Mouse (Mus musculus) stomach, embryonic 15.5 days (tissue): Measurements from ENCODE around the gene Rbm19. TPM values are rescaled to one million over a fixed set of nuclear protein-coding genes. Genes with fewer than 3 reads are reported as not detected.
A peak's percentile ranks its signal among the peaks of the same experiment; 100 is the strongest.

Source experiments
- ATAC-seq: fragments of 200-750 bp; cut with Nextera tagmentation; 2 replicates; pipeline ENCODE4 v1.8.0; 2017; ENCODE audit warnings: low read depth, moderate number of reproducible peaks, moderate TSS enrichment; ENCODE audit not compliant: insufficient read depth, low FRiP score
- H3K27ac ChIP-seq: fragments of 300-500 bp; sonication (generic); 2 replicates; pipeline ENCODE4 v1.5.1; 2015; ENCODE audit warnings: mild to moderate bottlenecking, inconsistent platforms
- H3K27me3 ChIP-seq: fragments of 300-500 bp; sonication (generic); replicated peaks from 2 replicates; pipeline ENCODE4 v1.6.1; 2015; ENCODE audit warnings: inconsistent platforms
- H3K36me3 ChIP-seq: fragments of 300-500 bp; sonication (generic); 2 replicates; pipeline ENCODE4 v1.6.1; 2015; ENCODE audit warnings: inconsistent platforms
- H3K4me1 ChIP-seq: fragments of 300-500 bp; sonication (generic); 2 replicates; pipeline ENCODE4 v1.6.1; 2015; ENCODE audit warnings: inconsistent platforms
- H3K4me2 ChIP-seq: fragments of 300-500 bp; sonication (generic); 2 replicates; pipeline ENCODE4 v1.6.1; 2015; ENCODE audit warnings: mild to moderate bottlenecking, inconsistent platforms
- H3K4me3 ChIP-seq: fragments of 300-500 bp; sonication (generic); replicated peaks from 2 replicates; pipeline ENCODE4 v1.5.1; 2015; ENCODE audit warnings: inconsistent platforms
- H3K9ac ChIP-seq: fragments of 300-500 bp; sonication (generic); 2 replicates; pipeline ENCODE4 v1.6.1; 2015; ENCODE audit warnings: inconsistent platforms
- H3K9me3 ChIP-seq: fragments of 300-500 bp; sonication (generic); 2 replicates; pipeline ENCODE4 v1.6.1; 2016; ENCODE audit warnings: inconsistent platforms
- WGBS: fragments of 180-500 bp; shearing (Covaris S2); methylation state at CpG from one replicate; pipeline ENCODE4 v1.1.7; 2015; 5-methylcytosine and 5-hydroxymethylcytosine counted together
- polyA plus RNA-seq: library from polyadenylated mRNA; unstranded; fragments of >200 nt; fragmentation: Nextera tagmentation; extraction: Ambion mirVana; gene quantifications from 2 replicates; pipeline ENCODE4 v1.2.1, GENCODE M21; 2015

Rbm19 gene
- polyA plus RNA-seq, 1 experiment from 2014 or later, result 23.0 TPM

GRCm38 (mm10) chr5:120171865-120172728 lies 55.8 kb downstream of the Rbm19 start:
- H3K36me3 ChIP-seq, result 0 out of 2 replicates have a peak, but pooled peaks cover 3% of the 10 kb centered on the region
- ATAC-seq, result peak; percentile 52; the same call in 1 of the 2 replicates
- H3K27me3 ChIP-seq, result no peaks in the 10 kb centered on the region
- 55% methylated on average over 18 of the region's 18 CpGs for WGBS
- H3K4me3 ChIP-seq, result no peak overlapping the region
- H3K27ac ChIP-seq, result no peak overlapping the region
- no peaks in the 10 kb centered on the region for H3K9me3 ChIP-seq
- H3K4me2 ChIP-seq, result no peak overlapping the region
- H3K4me1 ChIP-seq, result 0 out of 2 replicates have a peak, but pooled peaks cover 3% of the 10 kb centered on the region
- no peak overlapping the region for H3K9ac ChIP-seq

GRCm38 (mm10) chr5:120172729-120173101 lies 56.5 kb downstream of the Rbm19 start:
- WGBS, result 54% methylated on average over 8 of the region's 8 CpGs
- no peak overlapping the region for H3K27ac ChIP-seq
- no peak overlapping the region for H3K4me2 ChIP-seq
- H3K4me3 ChIP-seq, result no peak overlapping the region
- H3K4me1 ChIP-seq, result 0 out of 2 replicates have a peak, but pooled peaks cover 3% of the 10 kb centered on the region
- no peaks in the 10 kb centered on the region for H3K27me3 ChIP-seq
- peak; percentile 36; the same call in 1 of the 2 replicates for ATAC-seq
- H3K9ac ChIP-seq, result no peak overlapping the region
- no peaks in the 10 kb centered on the region for H3K9me3 ChIP-seq
- H3K36me3 ChIP-seq, result 0 out of 2 replicates have a peak, but pooled peaks cover 3% of the 10 kb centered on the region

- no peak overlapping the region for H3K27ac ChIP-seq
- H3K9ac ChIP-seq, result no peak overlapping the region
- no peaks in the 10 kb centered on the region for H3K9me3 ChIP-seq
- H3K4me3 ChIP-seq, result no peak overlapping the region
- H3K36me3 ChIP-seq, result 0 out of 2 replicates have a peak, but pooled peaks cover 3% of the 10 kb centered on the region
- no peaks in the 10 kb centered on the region for H3K27me3 ChIP-seq
- H3K4me1 ChIP-seq, result 0 out of 2 replicates have a peak, but pooled peaks cover 3% of the 10 kb centered on the region
- H3K4me2 ChIP-seq, result no peak overlapping the region
- 0 out of 2 replicates have a peak, but pooled peaks have one; percentile 12 for ATAC-seq
- WGBS, result 60% methylated on average over 7 of the region's 7 CpGs
Measured at GRCm38 (mm10) chr5:120174317-120174716, 58.1 kb downstream of the Rbm19 start.

- Histone ChIP-seq H3K4me3 (no peak overlapping the region), H3K4me1 (0 out of 2 replicates have a peak, but pooled peaks cover 3% of the 10 kb centered on the region), H3K36me3 (0 out of 2 replicates have a peak, but pooled peaks cover 3% of the 10 kb centered on the region), H3K9ac (no peak overlapping the region), H3K9me3 (no peaks in the 10 kb centered on the region), H3K27ac (no peak overlapping the region), H3K27me3 (no peaks in the 10 kb centered on the region), H3K4me2 (no peak overlapping the region)
- ATAC-seq, result no peak
- WGBS, result 89% methylated on average over 8 of the region's 8 CpGs
Measured at GRCm38 (mm10) chr5:120175217-120175616, 59.0 kb downstream of the Rbm19 start.

GRCm38 (mm10) chr5:120176246-120177065 lies 60.2 kb downstream of the Rbm19 start:
- Histone ChIP-seq H3K27ac (no peak overlapping the region), H3K4me3 (no peak overlapping the region), H3K36me3 (0 out of 2 replicates have a peak, but pooled peaks cover 3% of the 10 kb centered on the region), H3K27me3 (no peaks in the 10 kb centered on the region), H3K9me3 (no peaks in the 10 kb centered on the region), H3K9ac (no peak overlapping the region), H3K4me2 (no peak overlapping the region), H3K4me1 (0 out of 2 replicates have a peak, but pooled peaks cover 3% of the 10 kb centered on the region)
- 87% methylated on average over 13 of the region's 13 CpGs for WGBS
- ATAC-seq, result no peak

- H3K9ac ChIP-seq, result no peak overlapping the region
- H3K4me1 ChIP-seq, result 0 out of 2 replicates have a peak, but pooled peaks cover 3% of the 10 kb centered on the region
- no peak overlapping the region for H3K4me3 ChIP-seq
- 97% methylated on average over 4 of the region's 4 CpGs for WGBS
- no peak overlapping the region for H3K4me2 ChIP-seq
- no peaks in the 10 kb centered on the region for H3K27me3 ChIP-seq
- no peak overlapping the region for H3K27ac ChIP-seq
- ATAC-seq, result no peak
- no peaks in the 10 kb centered on the region for H3K9me3 ChIP-seq
- 0 out of 2 replicates have a peak, but pooled peaks cover 3% of the 10 kb centered on the region for H3K36me3 ChIP-seq
Measured at GRCm38 (mm10) chr5:120177066-120177340, 60.7 kb downstream of the Rbm19 start.

GRCm38 (mm10) chr5:120180102-120180501 lies 63.8 kb downstream of the Rbm19 start:
- no peak for ATAC-seq
- WGBS, result 94% methylated on average over 11 of the region's 11 CpGs
- no peak overlapping the region for H3K4me2 ChIP-seq
- no peak overlapping the region for H3K4me3 ChIP-seq
- H3K36me3 ChIP-seq, result 0 out of 2 replicates have a peak, but pooled peaks cover 3% of the 10 kb centered on the region
- H3K9ac ChIP-seq, result no peak overlapping the region
- no peaks in the 10 kb centered on the region for H3K9me3 ChIP-seq
- H3K27ac ChIP-seq, result no peak overlapping the region
- H3K4me1 ChIP-seq, result no peaks in the 10 kb centered on the region
- H3K27me3 ChIP-seq, result no peaks in the 10 kb centered on the region

- Histone ChIP-seq H3K9ac (no peak overlapping the region), H3K9me3 (no peaks in the 10 kb centered on the region), H3K4me2 (no peak overlapping the region), H3K4me1 (no peaks in the 10 kb centered on the region), H3K36me3 (no peaks in the 10 kb centered on the region), H3K27me3 (no peaks in the 10 kb centered on the region), H3K4me3 (no peak overlapping the region), H3K27ac (no peak overlapping the region)
- no peak for ATAC-seq
- 83% methylated on average over 4 of the region's 4 CpGs for WGBS
Measured at GRCm38 (mm10) chr5:120181384-120181783, 65.1 kb downstream of the Rbm19 start.

- WGBS, result 76% methylated on average over 8 of the region's 8 CpGs
- ATAC-seq, result no peak
- H3K4me1 ChIP-seq, result no peaks in the 10 kb centered on the region
- H3K27ac ChIP-seq, result no peak overlapping the region
- H3K4me3 ChIP-seq, result no peak overlapping the region
- H3K36me3 ChIP-seq, result no peaks in the 10 kb centered on the region
- H3K27me3 ChIP-seq, result no peaks in the 10 kb centered on the region
- H3K4me2 ChIP-seq, result no peak overlapping the region
- no peak overlapping the region for H3K9ac ChIP-seq
- H3K9me3 ChIP-seq, result no peaks in the 10 kb centered on the region
Measured at GRCm38 (mm10) chr5:120183321-120183720, 67.1 kb downstream of the Rbm19 start.

GRCm38 (mm10) chr5:120183790-120184189 lies 67.5 kb downstream of the Rbm19 start:
- 61% methylated on average over 7 of the region's 7 CpGs for WGBS
- Histone ChIP-seq H3K4me1 (no peaks in the 10 kb centered on the region), H3K9me3 (no peaks in the 10 kb centered on the region), H3K9ac (no peak overlapping the region), H3K4me3 (no peak overlapping the region), H3K27ac (no peak overlapping the region), H3K4me2 (no peak overlapping the region), H3K27me3 (no peaks in the 10 kb centered on the region), H3K36me3 (no peaks in the 10 kb centered on the region)
- ATAC-seq, result no peak

GRCm38 (mm10) chr5:120185949-120186348 lies 69.7 kb downstream of the Rbm19 start:
- ATAC-seq, result no peak
- H3K27me3 ChIP-seq, result no peaks in the 10 kb centered on the region
- no peaks in the 10 kb centered on the region for H3K4me1 ChIP-seq
- 91% methylated on average over 10 of the region's 10 CpGs for WGBS
- no peak overlapping the region for H3K4me2 ChIP-seq
- H3K9ac ChIP-seq, result no peak overlapping the region
- H3K36me3 ChIP-seq, result no peaks in the 10 kb centered on the region
- no peak overlapping the region for H3K27ac ChIP-seq
- H3K9me3 ChIP-seq, result no peaks in the 10 kb centered on the region
- no peak overlapping the region for H3K4me3 ChIP-seq

GRCm38 (mm10) chr5:120188541-120188940 lies 72.3 kb downstream of the Rbm19 start:
- Histone ChIP-seq H3K27ac (no peak overlapping the region), H3K4me1 (no peaks in the 10 kb centered on the region), H3K36me3 (no peaks in the 10 kb centered on the region), H3K27me3 (no peaks in the 10 kb centered on the region), H3K9me3 (no peaks in the 10 kb centered on the region), H3K4me2 (no peak overlapping the region), H3K4me3 (no peak overlapping the region), H3K9ac (no peak overlapping the region)
- no peak for ATAC-seq
- 73% methylated on average over 7 of the region's 7 CpGs for WGBS
